ENCODE assay signal across 26 mouse cellular contexts in the genomic region with DNA sequence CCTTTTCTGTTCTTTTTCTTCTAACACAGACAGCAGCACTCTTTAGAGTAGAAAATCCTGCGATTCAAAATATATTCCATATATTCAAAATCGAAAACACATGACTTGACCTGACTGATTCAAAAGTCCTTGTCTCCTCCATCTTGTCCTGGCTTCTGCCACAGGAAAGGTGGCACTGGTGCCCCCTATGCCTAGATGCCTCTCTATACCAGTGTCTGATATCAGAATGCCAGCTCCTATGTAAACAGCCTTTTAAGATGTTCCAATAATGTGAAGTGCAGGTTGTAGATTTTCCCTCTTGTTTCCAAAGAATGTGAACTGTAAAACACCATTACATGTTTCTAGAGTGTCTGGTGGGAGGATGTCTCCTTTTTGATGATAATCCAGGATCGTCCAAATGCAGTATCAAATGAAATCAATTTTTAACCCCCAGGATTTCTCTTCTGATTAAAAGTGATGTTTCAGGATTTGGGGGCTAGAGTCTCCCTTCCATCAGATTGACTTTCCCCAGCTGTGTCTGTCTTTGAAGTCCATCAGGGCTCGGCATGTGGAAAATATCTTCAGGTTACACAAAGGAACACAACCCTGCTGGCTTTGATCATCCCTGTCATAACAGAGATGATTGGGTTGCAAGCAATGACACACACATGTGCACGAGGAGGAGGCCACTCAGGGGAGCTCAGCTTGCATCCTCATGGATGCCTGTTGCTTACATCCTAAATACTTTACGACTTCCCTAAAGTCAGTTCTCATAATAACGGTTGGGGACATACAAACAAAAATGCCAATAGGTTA.
"Had no signal": no experiment of that assay in that cellular context is flagged by ENCODE, and none has a peak within 500 bp of the region (broad histone marks: within the 10 kb centered on the region; RNA-seq: fewer than 3 reads in every experiment).

No protein-coding gene starts in this region.

- DNase-seq: gastrocnemius, adult 2 months; gastrocnemius, postnatal 10 days; gastrocnemius, postnatal 25 days; heart, postnatal 10 days; heart, postnatal 4 days; kidney, adult 18-20 months; kidney, adult 8-10 months; kidney, postnatal 10 days; kidney, postnatal 25 days; kidney, postnatal 4 days; liver; liver, embryonic 13.5 days had no signal

- H3K36me3 ChIP-seq: hindbrain, embryonic 12.5 days; intestine, embryonic 15.5 days; liver, embryonic 13.5 days; liver, embryonic 15.5 days had no signal

- H3K9ac ChIP-seq: heart, embryonic 12.5 days; hindbrain, embryonic 12.5 days; hindbrain, embryonic 14.5 days; intestine, embryonic 15.5 days; limb, embryonic 12.5 days; liver, embryonic 13.5 days; liver, embryonic 15.5 days had no signal

- H3K4me2 ChIP-seq: heart, embryonic 12.5 days; hindbrain, embryonic 12.5 days; hindbrain, embryonic 14.5 days; intestine, embryonic 15.5 days; limb, embryonic 12.5 days; liver, embryonic 11.5 days; liver, embryonic 13.5 days; liver, embryonic 15.5 days had no signal

- H3K9me3 ChIP-seq: heart, embryonic 10.5 days; heart, embryonic 12.5 days; hindbrain, embryonic 10.5 days; hindbrain, embryonic 12.5 days; intestine, embryonic 15.5 days; limb, embryonic 10.5 days; limb, embryonic 12.5 days; liver, embryonic 13.5 days; liver, embryonic 15.5 days had no signal

- H3K4me1 ChIP-seq: heart, embryonic 10.5 days; heart, embryonic 12.5 days; hindbrain, embryonic 10.5 days; hindbrain, embryonic 12.5 days; intestine, embryonic 15.5 days; limb, embryonic 10.5 days; liver, embryonic 13.5 days; liver, embryonic 15.5 days had no signal

- H3K27ac ChIP-seq: gastrocnemius, adult 2 months; heart, embryonic 10.5 days; hindbrain, embryonic 10.5 days; hindbrain, embryonic 12.5 days; hindbrain, embryonic 14.5 days; intestine, embryonic 15.5 days; left cerebral cortex, adult 2 months; limb, embryonic 10.5 days; limb, embryonic 12.5 days; liver, embryonic 13.5 days; liver, embryonic 15.5 days had no signal

- ATAC-seq: hindbrain, embryonic 16.5 days; inflammation-experienced regulatory T-cells, adult 6 months; intestine, embryonic 15.5 days; intestine, postnatal 0 days had no signal

- H3K27me3 ChIP-seq: heart, embryonic 12.5 days; hindbrain, embryonic 12.5 days; intestine, embryonic 15.5 days; limb, embryonic 12.5 days; liver, embryonic 13.5 days; liver, embryonic 15.5 days had no signal

- H3K4me3 ChIP-seq: gastrocnemius, adult 2 months; heart, embryonic 10.5 days; heart, embryonic 12.5 days; hindbrain, embryonic 10.5 days; hindbrain, embryonic 12.5 days; intestine, embryonic 15.5 days; left cerebral cortex, adult 2 months; limb, embryonic 10.5 days; limb, embryonic 12.5 days; liver, embryonic 13.5 days; liver, embryonic 15.5 days had no signal
